Mouse (Mus musculus) kidney, postnatal 0 days (tissue): ENCODE measurements around the gene Zap70. TPM values are rescaled to one million over a fixed set of nuclear protein-coding genes. Genes with fewer than 3 reads are reported as not detected.

Experiments used
- ATAC-seq: fragments of 200-750 bp; cut with Nextera tagmentation; replicated peaks from 2 replicates; pipeline ENCODE4 v1.8.0; 2017; ENCODE audit warnings: low read depth, moderate number of reproducible peaks, moderate TSS enrichment, moderate library complexity; ENCODE audit not compliant: low FRiP score
- DNase-seq: peaks from one replicate; pipeline ENCODE4 v3.0.0-alpha.2; 2016; ENCODE audit warnings: low spot score
- H3K27ac ChIP-seq: fragments of 300-500 bp; sonication (generic); 2 replicates; pipeline ENCODE4 v1.5.1; 2014; ENCODE audit warnings: mild to moderate bottlenecking
- H3K27me3 ChIP-seq: fragments of 300-500 bp; sonication (generic); 2 replicates; pipeline ENCODE4 v1.6.1; 2014; ENCODE audit warnings: low read length, mixed read lengths; ENCODE audit not compliant: insufficient read depth
- H3K36me3 ChIP-seq: fragments of 300-500 bp; sonication (generic); 2 replicates; pipeline ENCODE4 v1.6.1; 2014; ENCODE audit warnings: low read length, mixed read lengths; ENCODE audit not compliant: insufficient read depth
- H3K4me1 ChIP-seq: fragments of 300-500 bp; sonication (generic); replicated peaks from 2 replicates; pipeline ENCODE4 v1.6.1; 2014; ENCODE audit warnings: antibody characterized with exemption, low read length, mixed read lengths; ENCODE audit not compliant: insufficient read depth
- H3K4me2 ChIP-seq: fragments of 300-500 bp; sonication (generic); 2 replicates; pipeline ENCODE4 v1.6.1; 2014; ENCODE audit warnings: mild to moderate bottlenecking, low read length, moderate library complexity, mixed read lengths
- H3K4me3 ChIP-seq: fragments of 300-500 bp; sonication (generic); replicated peaks from 2 replicates; pipeline ENCODE4 v1.5.1; 2014; ENCODE audit warnings: low read depth, low read length
- H3K9ac ChIP-seq: fragments of 300-500 bp; sonication (generic); 2 replicates; pipeline ENCODE4 v1.6.1; 2014; ENCODE audit warnings: low read depth, low read length
- H3K9me3 ChIP-seq: fragments of 300-500 bp; sonication (generic); replicated peaks from 2 replicates; pipeline ENCODE4 v1.6.1; 2016; ENCODE audit warnings: low read length, inconsistent platforms, mixed read lengths
- CTCF ChIP-seq: IDR thresholded peaks from 2 replicates; pipeline ENCODE4 v1.5.1; 2016; ENCODE audit warnings: antibody characterized with exemption, low read depth, mild to moderate bottlenecking, moderate library complexity
- WGBS: fragments of 180-500 bp; shearing (Covaris S2); extraction: QIAGEN DNeasy Blood & Tissue Kit; methylation state at CpG from one replicate; pipeline ENCODE4 v1.1.7; 2014; 5-methylcytosine and 5-hydroxymethylcytosine counted together
- polyA plus RNA-seq: library from polyadenylated mRNA; unstranded; fragments of >200 nt; fragmentation: Nextera tagmentation; extraction: Ambion mirVana; gene quantifications from 2 replicates; pipeline ENCODE4 v1.2.1, GENCODE M21; 2015

Zap70 gene
- polyA plus RNA-seq, result 0.17 and 0.51 TPM in 2 replicates

DNA sequence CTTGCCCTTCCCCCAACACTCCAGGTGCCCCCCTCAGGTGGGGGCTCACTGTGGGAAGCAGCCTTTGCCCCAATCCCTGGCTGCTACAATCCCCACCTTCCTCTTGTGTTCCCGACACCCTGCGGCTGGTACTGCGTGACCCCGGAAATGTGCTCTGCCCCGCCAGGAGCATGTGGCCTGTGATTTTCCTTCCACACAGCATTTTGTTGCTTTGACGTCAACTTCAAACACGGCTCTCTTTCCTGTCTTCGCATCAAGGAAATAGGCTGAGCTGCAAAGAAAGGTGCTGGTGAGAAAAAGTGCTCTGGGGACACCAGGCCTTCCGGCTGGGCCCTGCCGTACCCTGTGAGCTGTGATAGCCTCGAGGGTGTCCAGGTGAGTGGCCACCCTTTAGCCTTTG, at the start of gene Zap70:
Gene Zap70 (plus strand): TSS at position 231 of the 400 bp plus-strand sequence.
- DNase-seq, result no peak
- H3K4me3 ChIP-seq, result no peak within 1 kb of the TSS
- H3K27me3 ChIP-seq, result no peaks in the 10 kb centered on the region
- no peak within 1 kb of the TSS for H3K9ac ChIP-seq
- H3K36me3 ChIP-seq, result no peaks in the 10 kb centered on the region
- ATAC-seq, result no peak
- 72% methylated on average over 11 of the region's 11 CpGs for WGBS
- H3K27ac ChIP-seq, result no peak within 1 kb of the TSS
- H3K4me2 ChIP-seq, result no peak within 1 kb of the TSS
- no peaks in the 10 kb centered on the region for H3K9me3 ChIP-seq
- TF ChIP-seq CTCF, result no peak
- no peaks in the 10 kb centered on the region for H3K4me1 ChIP-seq

DNA sequence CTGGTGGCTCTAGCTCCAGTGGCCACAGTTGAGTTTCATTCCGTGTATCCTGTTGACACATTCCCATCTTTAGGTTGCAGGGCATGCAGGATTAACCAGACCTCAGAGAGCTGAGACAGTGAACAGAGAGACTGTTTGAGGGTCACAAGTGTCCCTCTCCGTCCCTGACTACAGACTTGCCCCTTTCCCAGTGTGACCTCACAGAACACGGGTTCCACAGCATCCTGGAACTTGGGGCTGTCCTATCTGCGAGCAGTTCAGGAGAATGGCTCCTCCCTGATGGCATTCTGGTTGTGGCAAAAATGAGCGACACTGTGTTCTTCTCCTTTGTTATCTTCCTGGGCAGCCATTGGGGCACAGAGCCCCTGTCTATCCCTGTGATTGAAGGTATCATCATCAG, 47.3 kb upstream of the Zap70 start, which contains the start of gene Actr1b:
Gene Actr1b (minus strand): TSS at position 112 of the 400 bp plus-strand sequence.
- no peaks in the 10 kb centered on the region for H3K4me1 ChIP-seq
- 81% methylated on average over 5 of the region's 5 CpGs for WGBS
- H3K9me3 ChIP-seq, result no peaks in the 10 kb centered on the region
- H3K9ac ChIP-seq, result no peak within 1 kb of the TSS
- no peak within 1 kb of the TSS for H3K27ac ChIP-seq
- no peak within 1 kb of the TSS for H3K4me3 ChIP-seq
- no peak for TF ChIP-seq CTCF
- no peaks in the 10 kb centered on the region for H3K36me3 ChIP-seq
- H3K27me3 ChIP-seq, result no peaks in the 10 kb centered on the region
- no peak for ATAC-seq
- no peak for DNase-seq
- H3K4me2 ChIP-seq, result no peak within 1 kb of the TSS

DNA sequence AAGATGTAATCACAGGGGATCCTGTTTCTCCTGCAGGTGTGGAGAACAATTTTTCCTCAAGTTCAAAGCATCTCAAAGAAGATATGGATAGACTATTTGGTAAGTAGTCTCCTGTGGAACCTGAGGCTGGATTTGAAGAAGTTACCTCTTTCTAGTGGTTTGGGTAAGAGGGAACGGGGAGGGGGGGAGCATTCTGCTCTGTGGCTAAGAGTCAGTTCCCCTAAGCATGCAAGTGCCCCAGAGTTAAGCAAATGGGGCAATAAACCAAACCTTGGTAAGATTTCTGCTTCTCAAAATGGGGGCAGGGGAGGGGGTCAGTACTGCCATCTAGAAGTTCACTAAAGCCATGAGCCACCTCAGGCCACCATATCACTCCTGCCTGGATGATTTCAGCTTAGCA, 42.8 kb upstream of the Zap70 start:
- Histone ChIP-seq H3K9ac (no peak overlapping the region), H3K9me3 (no peaks in the 10 kb centered on the region), H3K4me3 (no peak overlapping the region), H3K4me2 (no peak overlapping the region), H3K27me3 (no peaks in the 10 kb centered on the region), H3K27ac (no peak overlapping the region), H3K4me1 (no peaks in the 10 kb centered on the region), H3K36me3 (no peaks in the 10 kb centered on the region)
- DNase-seq, result no peak
- ATAC-seq, result no peak
- no peak for TF ChIP-seq CTCF
- 100% methylated on average over 1 of the region's 1 CpGs for WGBS

- Histone ChIP-seq H3K27ac (no peak overlapping the region), H3K4me1 (no peaks in the 10 kb centered on the region), H3K4me2 (no peak overlapping the region), H3K4me3 (no peak overlapping the region), H3K9me3 (no peaks in the 10 kb centered on the region), H3K27me3 (no peaks in the 10 kb centered on the region), H3K36me3 (no peaks in the 10 kb centered on the region), H3K9ac (no peak overlapping the region)
- ATAC-seq, result no peak
- 51% methylated on average over 16 of the region's 16 CpGs for WGBS
- peak; percentile 41 for DNase-seq
- TF ChIP-seq CTCF, result no peak
Measured at GRCm38 (mm10) chr1:36723146-36724056, 38.2 kb upstream of the Zap70 start.

- no peak overlapping the region for H3K4me3 ChIP-seq
- no peaks in the 10 kb centered on the region for H3K4me1 ChIP-seq
- ATAC-seq, result no peak
- 50% methylated on average over 4 of the region's 4 CpGs for WGBS
- no peaks in the 10 kb centered on the region for H3K27me3 ChIP-seq
- H3K9ac ChIP-seq, result no peak overlapping the region
- DNase-seq, result no peak
- no peak overlapping the region for H3K27ac ChIP-seq
- no peak overlapping the region for H3K4me2 ChIP-seq
- no peak for TF ChIP-seq CTCF
- no peaks in the 10 kb centered on the region for H3K9me3 ChIP-seq
- H3K36me3 ChIP-seq, result no peaks in the 10 kb centered on the region
Measured at GRCm38 (mm10) chr1:36724057-36724431, 37.6 kb upstream of the Zap70 start.

GRCm38 (mm10) chr1:36737300-36737699, 24.3 kb upstream of the Zap70 start:
- H3K4me2 ChIP-seq, result no peak overlapping the region
- no peak overlapping the region for H3K9ac ChIP-seq
- WGBS, result 12% methylated on average over 4 of the region's 4 CpGs
- no peak overlapping the region for H3K4me3 ChIP-seq
- no peak overlapping the region for H3K27ac ChIP-seq
- H3K36me3 ChIP-seq, result no peaks in the 10 kb centered on the region
- H3K9me3 ChIP-seq, result no peaks in the 10 kb centered on the region
- DNase-seq, result peak; percentile 87
- H3K27me3 ChIP-seq, result no peaks in the 10 kb centered on the region
- no peak for ATAC-seq
- TF ChIP-seq CTCF, result peak; percentile 94
- H3K4me1 ChIP-seq, result no peaks in the 10 kb centered on the region

- Histone ChIP-seq H3K27me3 (no peaks in the 10 kb centered on the region), H3K4me2 (no peak overlapping the region), H3K4me1 (no peaks in the 10 kb centered on the region), H3K9me3 (no peaks in the 10 kb centered on the region), H3K4me3 (no peak overlapping the region), H3K36me3 (no peaks in the 10 kb centered on the region), H3K9ac (no peak overlapping the region), H3K27ac (no peak overlapping the region)
- WGBS, result 77% methylated on average over 5 of the region's 5 CpGs
- DNase-seq (no peak), ATAC-seq (no peak)
- no peak for TF ChIP-seq CTCF
Measured at GRCm38 (mm10) chr1:36739231-36739630, 22.4 kb upstream of the Zap70 start.
